Mouse (Mus musculus) ES-E14 (cell line): ENCODE measurements at regions not wholly inside any gene's neighbourhood (a gene's known extent, or its start where the extent isn't known, plus 50 kb on each side); places are given as distances from the start of the nearest gene placed in this dataset.
A peak's percentile ranks its signal among the peaks of the same experiment; 100 is the strongest.

Source experiments
- DNase-seq: peaks from one replicate; pipeline ENCODE4 v3.0.0-alpha.2; 2013; ENCODE audit warnings: low read depth, low spot score
- H3K27ac ChIP-seq: 2 replicates; pipeline ENCODE4 v1.5.1; 2012; ENCODE audit warnings: low read depth, mild to moderate bottlenecking, low read length, moderate library complexity, mixed read lengths; ENCODE audit not compliant: poor library complexity, insufficient read depth, severe bottlenecking
- H3K36me3 ChIP-seq: 2 replicates; pipeline ENCODE4 v1.6.1; 2012; ENCODE audit warnings: mild to moderate bottlenecking, low read length, moderate library complexity, mixed read lengths; ENCODE audit not compliant: control insufficient read depth, poor library complexity, insufficient read depth, severe bottlenecking
- H3K4me1 ChIP-seq, 2 experiments: fragments of 150-350 bp in 1 of 2; sonication (generic) in 1 of 2; 2 replicates each; pipeline ENCODE4 v1.6.1; 2012; ENCODE audit warnings: low read length in 2 of 2, mild to moderate bottlenecking in 1 of 2, mixed read lengths in 1 of 2; ENCODE audit not compliant: control insufficient read depth in 2 of 2, insufficient read depth in 2 of 2, poor library complexity in 1 of 2
- H3K4me3 ChIP-seq, 2 experiments: fragments of 150-350 bp in 1 of 2; sonication (generic) in 1 of 2; 2 replicates each; pipeline ENCODE4 v1.5.1; 2012; ENCODE audit warnings: low read length in 2 of 2, low read depth in 1 of 2, mild to moderate bottlenecking in 1 of 2, mixed read lengths in 1 of 2; ENCODE audit not compliant: insufficient read depth in 1 of 2, poor library complexity in 1 of 2, severe bottlenecking in 1 of 2
- H3K9ac ChIP-seq: 2 replicates; pipeline ENCODE4 v1.6.1; 2012; ENCODE audit warnings: low read depth, mild to moderate bottlenecking, low read length, mixed read lengths; ENCODE audit not compliant: poor library complexity, insufficient read depth, severe bottlenecking
- H3K9me3 ChIP-seq: fragments of 150-350 bp; sonication (generic); 2 replicates; pipeline ENCODE4 v1.6.1; 2012; ENCODE audit warnings: low read depth, mild to moderate bottlenecking, low read length; ENCODE audit not compliant: control insufficient read depth, insufficient read depth
- CHD2 ChIP-seq: IDR thresholded peaks from 2 replicates; pipeline ENCODE4 v1.6.1; 2014; ENCODE audit warnings: mild to moderate bottlenecking, low read depth, low read length, inconsistent platforms
- HCFC1 ChIP-seq: IDR thresholded peaks from 2 replicates; pipeline ENCODE4 v1.6.1; 2012; ENCODE audit warnings: low read length, inconsistent platforms, borderline replicate concordance; ENCODE audit not compliant: insufficient read depth
- MAFK ChIP-seq: IDR thresholded peaks from 2 replicates; pipeline ENCODE4 v1.6.1; 2014; ENCODE audit warnings: mild to moderate bottlenecking, low read depth, low read length, inconsistent platforms; ENCODE audit not compliant: insufficient read depth
- ZC3H11A ChIP-seq: IDR thresholded peaks from 2 replicates; pipeline ENCODE4 v1.6.1; 2012; ENCODE audit warnings: low read depth, mild to moderate bottlenecking, inconsistent platforms, low read length, borderline replicate concordance
- ZNF384 ChIP-seq: IDR thresholded peaks from 2 replicates; pipeline ENCODE4 v1.6.1; 2012; ENCODE audit warnings: low read depth, low read length, inconsistent platforms
- in situ Hi-C, 2 experiments: fragments of 600-800 bp; cut with MboI; formaldehyde crosslinking; loops; one replicate each; pipeline ENCODE4 v1.15.1; 2025; ENCODE audit warnings: low sequenced_read_pairs in 2 of 2, inconsistent platforms in 1 of 2; ENCODE audit not compliant: unreplicated experiment in 2 of 2

DNA sequence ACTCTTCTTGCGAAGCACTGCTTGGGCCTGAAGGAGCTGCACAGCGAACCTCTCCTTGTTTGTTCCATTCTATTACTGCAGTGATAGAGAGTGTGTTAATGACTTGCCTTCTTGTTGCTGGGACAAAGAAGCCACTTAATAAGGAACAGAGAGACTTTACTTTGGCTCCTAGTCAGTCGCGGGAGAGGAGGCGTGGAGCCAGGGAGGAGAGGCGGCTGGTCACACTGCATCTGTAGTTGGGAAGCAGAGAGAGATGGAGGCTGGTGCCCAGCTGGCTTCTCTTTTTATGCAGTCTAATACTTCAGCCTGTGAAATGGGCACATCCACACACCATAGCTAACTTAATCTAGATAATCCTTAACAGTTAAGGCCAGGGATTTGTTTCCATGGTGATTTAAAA lies 159.4 kb upstream of the Kcnab2 start:
- Histone ChIP-seq H3K9me3 (no peaks in the 10 kb centered on the region), H3K36me3 (no peaks in the 10 kb centered on the region), H3K4me1 (no peaks in the 10 kb centered on the region), H3K27ac (no peak overlapping the region), H3K4me3 (no peak overlapping the region), H3K9ac (no peak overlapping the region)
- DNase-seq, result no peak
- TF ChIP-seq ZC3H11A (no peak), HCFC1 (no peak), CHD2 (no peak), MAFK (no peak), ZNF384 (no peak)
- in situ Hi-C loops, result no loop called here

DNA sequence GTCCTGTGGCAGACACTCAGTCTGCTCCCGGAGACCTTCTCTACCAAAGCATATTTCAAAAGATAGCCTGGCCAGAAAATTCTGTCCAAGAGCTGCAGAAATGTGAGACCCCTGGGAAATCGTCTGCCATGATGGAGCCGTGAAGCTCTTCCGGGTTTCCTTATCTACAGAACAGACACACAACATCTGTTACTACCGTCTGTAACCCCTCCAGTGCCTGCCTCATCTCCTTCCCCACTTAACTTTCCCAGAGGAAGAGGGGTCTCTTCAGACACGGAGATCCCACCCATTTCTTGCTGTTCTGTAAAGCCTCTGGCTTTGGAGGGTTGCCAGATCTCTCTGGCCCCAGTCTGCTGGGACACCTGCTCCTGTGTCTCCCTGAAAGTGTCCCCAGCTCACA lies 156.2 kb upstream of the Kcnab2 start:
- Histone ChIP-seq H3K9me3 (no peaks in the 10 kb centered on the region), H3K36me3 (no peaks in the 10 kb centered on the region), H3K27ac (no peak overlapping the region), H3K4me3 (no peak overlapping the region), H3K4me1 (no peaks in the 10 kb centered on the region), H3K9ac (no peak overlapping the region)
- DNase-seq, result no peak
- in situ Hi-C loops, result no loop called here
- TF ChIP-seq CHD2 (no peak), ZC3H11A (no peak), ZNF384 (no peak), HCFC1 (no peak), MAFK (no peak)

- TF ChIP-seq CHD2, result no peak
- TF ChIP-seq HCFC1, result no peak
- TF ChIP-seq ZC3H11A, result no peak
- TF ChIP-seq ZNF384, result no peak
- in situ Hi-C loops, result no loop called here
- no peak overlapping the region for H3K9ac ChIP-seq
- DNase-seq, result no peak
- no peaks in the 10 kb centered on the region for H3K36me3 ChIP-seq
- H3K4me3 ChIP-seq, result no peak overlapping the region
- no peaks in the 10 kb centered on the region for H3K9me3 ChIP-seq
- H3K27ac ChIP-seq, result no peak overlapping the region
- no peaks in the 10 kb centered on the region; a peak in 1 of 4 replicates for H3K4me1 ChIP-seq
Observed at GRCm38 (mm10) chr4:152628111-152628510, 150.4 kb upstream of the Kcnab2 start.

- no peak overlapping the region for H3K27ac ChIP-seq
- H3K4me3 ChIP-seq, result no peak overlapping the region
- H3K4me1 ChIP-seq, result no peaks in the 10 kb centered on the region; a peak in 1 of 4 replicates
- in situ Hi-C loops, result no loop called here
- H3K9me3 ChIP-seq, result no peaks in the 10 kb centered on the region
- DNase-seq, result peak; percentile 86
- no peak for TF ChIP-seq HCFC1
- H3K9ac ChIP-seq, result no peak overlapping the region
- H3K36me3 ChIP-seq, result no peaks in the 10 kb centered on the region
Observed at GRCm38 (mm10) chr4:152625032-152626003, 147.6 kb upstream of the Kcnab2 start.
